Mouse (Mus musculus) liver, embryonic 13.5 days (tissue): ENCODE results near the gene Ror1. TPM values are rescaled to one million over a fixed set of nuclear protein-coding genes. Genes with fewer than 3 reads are reported as not detected.

ENCODE experiments used
- ATAC-seq: fragments of 200-750 bp; cut with Nextera tagmentation; 2 replicates; pipeline ENCODE4 v1.8.0; 2017; ENCODE audit warnings: low read depth, mild to moderate bottlenecking, moderate number of reproducible peaks, moderate library complexity
- DNase-seq: peaks from one replicate; pipeline ENCODE4 v3.0.0; 2022
- H3K27ac ChIP-seq: fragments of 300-500 bp; sonication (generic); 2 replicates; pipeline ENCODE4 v1.5.1; 2015; ENCODE audit warnings: moderate library complexity, mild to moderate bottlenecking, inconsistent platforms
- H3K27me3 ChIP-seq: fragments of 300-500 bp; sonication (generic); 2 replicates; pipeline ENCODE4 v1.6.1; 2015; ENCODE audit warnings: mild to moderate bottlenecking, inconsistent platforms
- H3K36me3 ChIP-seq: fragments of 300-500 bp; sonication (generic); 2 replicates; pipeline ENCODE4 v1.6.1; 2015; ENCODE audit warnings: mild to moderate bottlenecking, inconsistent platforms
- H3K4me1 ChIP-seq: fragments of 300-500 bp; sonication (generic); replicated peaks from 2 replicates; pipeline ENCODE4 v1.6.1; 2015; ENCODE audit warnings: inconsistent platforms
- H3K4me2 ChIP-seq: fragments of 300-500 bp; sonication (generic); 2 replicates; pipeline ENCODE4 v1.6.1; 2015; ENCODE audit warnings: inconsistent platforms, mild to moderate bottlenecking, moderate library complexity
- H3K4me3 ChIP-seq: fragments of 300-500 bp; sonication (generic); replicated peaks from 2 replicates; pipeline ENCODE4 v1.5.1; 2015; ENCODE audit warnings: mild to moderate bottlenecking, inconsistent platforms
- H3K9ac ChIP-seq: fragments of 300-500 bp; sonication (generic); 2 replicates; pipeline ENCODE4 v1.6.1; 2015; ENCODE audit warnings: mild to moderate bottlenecking, inconsistent platforms
- H3K9me3 ChIP-seq: fragments of 300-500 bp; sonication (generic); replicated peaks from 2 replicates; pipeline ENCODE4 v1.6.1; 2016; ENCODE audit warnings: inconsistent platforms
- WGBS: fragments of 180-500 bp; shearing (Covaris S2); methylation state at CpG from one replicate; pipeline ENCODE4 v1.1.7; 2015; ENCODE audit not compliant: insufficient replicate concordance; 5-methylcytosine and 5-hydroxymethylcytosine counted together
- polyA plus RNA-seq: library from polyadenylated mRNA; unstranded; fragments of >200 nt; fragmentation: Nextera tagmentation; extraction: Ambion mirVana; gene quantifications from 2 replicates; pipeline ENCODE4 v1.2.1, GENCODE M21; 2015

Gene Ror1
- polyA plus RNA-seq, 1 experiment from 2014 or later: 0.36 TPM

- Histone ChIP-seq H3K4me3 (no peak overlapping the region), H3K27ac (no peak overlapping the region), H3K36me3 (no peaks in the 10 kb centered on the region), H3K9me3 (no peaks in the 10 kb centered on the region), H3K27me3 (no peaks in the 10 kb centered on the region), H3K9ac (no peak overlapping the region), H3K4me2 (no peak overlapping the region), H3K4me1 (no peaks in the 10 kb centered on the region)
- ATAC-seq (no peak), DNase-seq (no peak)
- WGBS: 54% methylated on average over 5 of the region's 5 CpGs
Measured at GRCm38 (mm10) chr4:100169683-100170082, 74.1 kb downstream of the Ror1 start.

- no peak overlapping the region for H3K9ac ChIP-seq
- H3K9me3 ChIP-seq: no peaks in the 10 kb centered on the region
- 54% methylated on average over 14 of the region's 14 CpGs for WGBS
- H3K36me3 ChIP-seq: no peaks in the 10 kb centered on the region
- DNase-seq (no peak), ATAC-seq (no peak)
- H3K4me3 ChIP-seq: no peak overlapping the region
- no peak overlapping the region for H3K4me2 ChIP-seq
- H3K4me1 ChIP-seq: no peaks in the 10 kb centered on the region
- no peaks in the 10 kb centered on the region for H3K27me3 ChIP-seq
- no peak overlapping the region for H3K27ac ChIP-seq
Measured at GRCm38 (mm10) chr4:100170161-100170650, 74.6 kb downstream of the Ror1 start.

GRCm38 (mm10) chr4:100170743-100171142, 75.2 kb downstream of the Ror1 start:
- no peak overlapping the region for H3K27ac ChIP-seq
- no peaks in the 10 kb centered on the region for H3K4me1 ChIP-seq
- no peaks in the 10 kb centered on the region for H3K9me3 ChIP-seq
- H3K4me3 ChIP-seq: no peak overlapping the region
- H3K36me3 ChIP-seq: no peaks in the 10 kb centered on the region
- ATAC-seq (no peak), DNase-seq (no peak)
- H3K27me3 ChIP-seq: no peaks in the 10 kb centered on the region
- no peak overlapping the region for H3K4me2 ChIP-seq
- H3K9ac ChIP-seq: no peak overlapping the region
- WGBS: 57% methylated on average over 5 of the region's 5 CpGs

- H3K36me3 ChIP-seq: no peaks in the 10 kb centered on the region
- no peak overlapping the region for H3K27ac ChIP-seq
- H3K4me3 ChIP-seq: no peak overlapping the region
- ATAC-seq: no peak
- H3K27me3 ChIP-seq: no peaks in the 10 kb centered on the region
- no peak overlapping the region for H3K4me2 ChIP-seq
- H3K9me3 ChIP-seq: no peaks in the 10 kb centered on the region
- DNase-seq: no peak
- WGBS: 41% methylated on average over 5 of the region's 5 CpGs
- H3K4me1 ChIP-seq: no peaks in the 10 kb centered on the region
- H3K9ac ChIP-seq: no peak overlapping the region
Measured at GRCm38 (mm10) chr4:100171483-100171898, 75.9 kb downstream of the Ror1 start.

GRCm38 (mm10) chr4:100175594-100175993, 80.0 kb downstream of the Ror1 start:
- Histone ChIP-seq H3K4me3 (no peak overlapping the region), H3K4me2 (no peak overlapping the region), H3K36me3 (no peaks in the 10 kb centered on the region), H3K27ac (no peak overlapping the region), H3K9ac (no peak overlapping the region), H3K27me3 (no peaks in the 10 kb centered on the region), H3K9me3 (no peaks in the 10 kb centered on the region), H3K4me1 (no peaks in the 10 kb centered on the region)
- 72% methylated on average over 7 of the region's 7 CpGs for WGBS
- no peak for DNase-seq
- no peak for ATAC-seq

- no peak for ATAC-seq
- no peak overlapping the region for H3K4me3 ChIP-seq
Measured at GRCm38 (mm10) chr4:100178316-100178715, 82.7 kb downstream of the Ror1 start.

GRCm38 (mm10) chr4:100181676-100182075, 86.1 kb downstream of the Ror1 start:
- Histone ChIP-seq H3K4me3 (no peak overlapping the region), H3K4me1 (no peaks in the 10 kb centered on the region), H3K27me3 (no peaks in the 10 kb centered on the region), H3K9me3 (no peaks in the 10 kb centered on the region), H3K27ac (no peak overlapping the region), H3K9ac (no peak overlapping the region), H3K36me3 (no peaks in the 10 kb centered on the region), H3K4me2 (no peak overlapping the region)
- no peak for ATAC-seq
- 59% methylated on average over 5 of the region's 5 CpGs for WGBS
- DNase-seq: no peak

More at GRCm38 (mm10) chr4:100178316-100178715, 82.7 kb downstream of the Ror1 start:
- Histone ChIP-seq H3K9me3 (no peaks in the 10 kb centered on the region), H3K4me1 (no peaks in the 10 kb centered on the region), H3K4me2 (no peak overlapping the region), H3K9ac (no peak overlapping the region), H3K36me3 (no peaks in the 10 kb centered on the region), H3K27ac (no peak overlapping the region), H3K27me3 (no peaks in the 10 kb centered on the region)
- 63% methylated on average over 3 of the region's 3 CpGs for WGBS
- DNase-seq: no peak

- Histone ChIP-seq H3K27ac (no peak overlapping the region), H3K4me3 (no peak overlapping the region), H3K4me1 (peaks cover 4% of the 10 kb centered on the region), H3K27me3 (no peaks in the 10 kb centered on the region), H3K4me2 (no peak overlapping the region), H3K9ac (no peak overlapping the region), H3K9me3 (no peaks in the 10 kb centered on the region), H3K36me3 (no peaks in the 10 kb centered on the region)
- ATAC-seq (no peak), DNase-seq (no peak)
- 75% methylated on average over 8 of the region's 8 CpGs for WGBS
Measured at GRCm38 (mm10) chr4:100186781-100187180, 91.2 kb downstream of the Ror1 start.

GRCm38 (mm10) chr4:100187563-100188200, 92.1 kb downstream of the Ror1 start:
- Histone ChIP-seq H3K4me3 (no peak overlapping the region), H3K4me2 (no peak overlapping the region), H3K4me1 (peaks cover 4% of the 10 kb centered on the region), H3K36me3 (no peaks in the 10 kb centered on the region), H3K9me3 (no peaks in the 10 kb centered on the region), H3K9ac (no peak overlapping the region), H3K27ac (no peak overlapping the region), H3K27me3 (no peaks in the 10 kb centered on the region)
- ATAC-seq (no peak), DNase-seq (no peak)
- WGBS: 39% methylated on average over 6 of the region's 6 CpGs

- ATAC-seq (no peak), DNase-seq (no peak)
- H3K4me2 ChIP-seq: no peak overlapping the region
- no peaks in the 10 kb centered on the region for H3K27me3 ChIP-seq
- H3K27ac ChIP-seq: no peak overlapping the region
- WGBS: 34% methylated on average over 4 of the region's 4 CpGs
- H3K9me3 ChIP-seq: no peaks in the 10 kb centered on the region
- no peak overlapping the region for H3K9ac ChIP-seq
- H3K36me3 ChIP-seq: no peaks in the 10 kb centered on the region
- H3K4me3 ChIP-seq: no peak overlapping the region
- H3K4me1 ChIP-seq: peaks cover 4% of the 10 kb centered on the region
Measured at GRCm38 (mm10) chr4:100188201-100188699, 92.7 kb downstream of the Ror1 start.

- no peaks in the 10 kb centered on the region for H3K27me3 ChIP-seq
- no peak for DNase-seq
- no peak overlapping the region for H3K9ac ChIP-seq
- WGBS: 23% methylated on average over 6 of the region's 6 CpGs
- no peak overlapping the region for H3K4me3 ChIP-seq
- no peak for ATAC-seq
- no peak overlapping the region for H3K27ac ChIP-seq
- no peak overlapping the region for H3K4me2 ChIP-seq
- no peaks in the 10 kb centered on the region for H3K9me3 ChIP-seq
- no peaks in the 10 kb centered on the region for H3K36me3 ChIP-seq
- peaks cover 4% of the 10 kb centered on the region for H3K4me1 ChIP-seq
Measured at GRCm38 (mm10) chr4:100191483-100191882, 95.9 kb downstream of the Ror1 start.

- H3K27me3 ChIP-seq: no peaks in the 10 kb centered on the region
- H3K9ac ChIP-seq: no peak overlapping the region
- DNase-seq (no peak), ATAC-seq (no peak)
- WGBS: 63% methylated on average over 3 of the region's 3 CpGs
- no peak overlapping the region for H3K4me2 ChIP-seq
- no peaks in the 10 kb centered on the region for H3K36me3 ChIP-seq
- H3K9me3 ChIP-seq: no peaks in the 10 kb centered on the region
- H3K4me3 ChIP-seq: no peak overlapping the region
- H3K27ac ChIP-seq: no peak overlapping the region
- H3K4me1 ChIP-seq: no peaks in the 10 kb centered on the region
Measured at GRCm38 (mm10) chr4:100194136-100194535, 98.5 kb downstream of the Ror1 start.
